Mouse (Mus musculus): Measurements from ENCODE around the gene Aipl1. TPM values are rescaled to one million over a fixed set of nuclear protein-coding genes. Genes with fewer than 3 reads are reported as not detected.

Gene Aipl1
- polyA plus RNA-seq (2012; ENCODE audit: insufficient read depth, low replicate concordance) = 0.23 TPM in 1 of 2 replicates, not detected in the other

DNA sequence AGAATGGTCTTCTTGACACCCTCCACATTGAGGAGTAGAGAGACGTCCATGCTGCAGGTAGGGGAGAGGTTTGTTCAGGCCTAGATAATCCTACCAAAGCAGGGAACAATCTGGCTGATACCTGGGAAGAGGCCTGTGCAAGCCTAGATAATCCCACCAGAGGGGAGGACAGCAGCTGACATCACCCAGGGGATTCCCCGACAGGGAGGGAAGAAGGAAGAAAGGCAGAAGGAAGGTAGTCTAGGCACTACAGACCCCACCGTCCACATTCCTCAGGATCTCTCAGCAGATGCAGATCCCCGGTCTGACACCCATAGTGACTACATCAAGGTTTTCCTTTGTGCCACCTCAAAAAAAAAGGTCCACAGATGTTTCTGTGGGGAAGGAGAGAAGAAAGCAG is at the start of gene Aipl1:
TSS of gene Aipl1 (minus strand) at position 101 of the 400 bp plus-strand sequence.
- Histone ChIP-seq H3K4me3 (replicated peaks) (peak within 1 kb of the TSS; percentile 33), H3K9me3 (no peaks in the 10 kb centered on the region), H3K36me3 (replicated peaks; ENCODE audit: low read length) (no peaks in the 10 kb centered on the region), H3K27me3 (replicated peaks) (peaks cover 31% of the 10 kb centered on the region), H3K4me1 (peaks cover 34% of the 10 kb centered on the region)
- TF ChIP-seq FLI1 (IDR thresholded peaks at IDR 0.05; ENCODE audit: low read length) = no peak
- TF ChIP-seq GATA1 (IDR thresholded peaks at IDR 0.05; ENCODE audit: borderline replicate concordance, low read length) = no peak

DNA sequence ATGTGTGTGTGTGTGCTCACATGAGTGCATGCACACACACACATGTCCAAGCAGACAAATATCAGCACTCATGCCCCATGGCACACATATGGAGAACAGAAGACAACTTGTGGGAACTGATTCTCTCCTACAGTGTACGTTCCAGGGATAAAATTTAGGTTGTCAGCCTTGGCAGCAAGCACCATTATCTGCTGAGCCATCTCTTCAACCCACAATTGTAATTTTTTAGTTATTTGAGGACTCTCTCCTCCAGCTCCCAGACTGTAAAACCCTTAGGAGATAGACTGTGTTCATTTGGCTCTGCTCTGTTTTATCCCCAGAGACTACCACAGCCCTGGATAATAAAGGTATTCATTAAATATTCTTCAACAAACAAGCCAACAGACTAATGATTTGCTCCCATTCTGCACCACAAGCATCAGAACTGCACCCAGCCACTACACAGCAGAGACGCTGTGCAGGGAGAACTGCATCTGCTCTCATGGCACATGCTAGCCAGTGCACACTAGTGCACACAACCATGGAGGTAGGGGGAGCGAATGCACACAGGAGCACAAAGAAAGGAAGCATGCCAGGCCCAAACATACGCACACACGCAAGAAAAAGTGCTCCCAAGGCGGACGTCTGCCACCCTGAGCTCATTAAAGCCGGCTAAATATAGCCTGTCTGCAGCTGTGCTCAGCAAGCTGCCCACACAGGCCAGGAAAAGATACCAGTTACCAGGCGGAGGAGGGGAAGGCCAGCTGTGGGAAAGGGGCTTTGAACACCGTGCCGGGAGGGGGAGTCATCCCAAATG is 49.1 kb upstream of the Aipl1 start:
- Histone ChIP-seq H3K4me3 (replicated peaks) (peak overlapping the region; percentile 38), H3K27me3 (replicated peaks) (peaks cover 57% of the 10 kb centered on the region), H3K9me3 (no peaks in the 10 kb centered on the region), H3K4me1 (peaks cover 7% of the 10 kb centered on the region), H3K36me3 (replicated peaks; ENCODE audit: low read length) (no peaks in the 10 kb centered on the region)
- TF ChIP-seq FLI1 (IDR thresholded peaks at IDR 0.05; ENCODE audit: low read length) = no peak
- TF ChIP-seq GATA1 (IDR thresholded peaks at IDR 0.05; ENCODE audit: borderline replicate concordance, low read length) = no peak

- Histone ChIP-seq H3K27me3 (replicated peaks) (peaks cover 61% of the 10 kb centered on the region), H3K4me1 (peaks cover 7% of the 10 kb centered on the region), H3K4me3 (replicated peaks) (no peak overlapping the region), H3K9me3 (no peaks in the 10 kb centered on the region), H3K36me3 (replicated peaks; ENCODE audit: low read length) (no peaks in the 10 kb centered on the region)
- no peak for TF ChIP-seq FLI1 (IDR thresholded peaks at IDR 0.05; ENCODE audit: low read length)
- TF ChIP-seq GATA1 (IDR thresholded peaks at IDR 0.05; ENCODE audit: borderline replicate concordance, low read length) = no peak
Measured at GRCm38 (mm10) chr11:72084337-72084736, 47.0 kb upstream of the Aipl1 start.

DNA sequence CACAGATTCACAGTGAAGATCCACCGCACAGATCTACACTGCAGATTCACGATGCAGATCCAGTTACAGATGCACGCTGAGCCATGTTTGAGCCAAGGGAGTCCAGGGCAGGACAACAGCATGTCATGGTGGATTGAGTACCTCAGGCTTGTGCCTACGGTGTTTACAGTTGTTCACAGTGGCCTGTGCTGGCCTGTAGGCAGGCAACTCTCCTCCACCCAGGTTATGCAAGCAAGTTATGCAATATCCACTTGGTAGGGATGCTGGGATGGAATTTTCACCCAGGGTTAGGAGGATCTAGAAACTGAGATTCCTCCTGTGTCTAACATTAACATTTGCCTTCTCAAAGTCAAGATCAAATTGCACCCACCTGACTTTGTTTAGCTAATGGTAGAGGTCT is 45.3 kb upstream of the Aipl1 start:
- no peak overlapping the region for H3K4me3 ChIP-seq (replicated peaks)
- peaks cover 58% of the 10 kb centered on the region for H3K27me3 ChIP-seq (replicated peaks)
- H3K4me1 ChIP-seq = peaks cover 7% of the 10 kb centered on the region
- no peaks in the 10 kb centered on the region for H3K36me3 ChIP-seq (replicated peaks; ENCODE audit: low read length)
- no peak for TF ChIP-seq FLI1 (IDR thresholded peaks at IDR 0.05; ENCODE audit: low read length)
- H3K9me3 ChIP-seq = no peaks in the 10 kb centered on the region

DNA sequence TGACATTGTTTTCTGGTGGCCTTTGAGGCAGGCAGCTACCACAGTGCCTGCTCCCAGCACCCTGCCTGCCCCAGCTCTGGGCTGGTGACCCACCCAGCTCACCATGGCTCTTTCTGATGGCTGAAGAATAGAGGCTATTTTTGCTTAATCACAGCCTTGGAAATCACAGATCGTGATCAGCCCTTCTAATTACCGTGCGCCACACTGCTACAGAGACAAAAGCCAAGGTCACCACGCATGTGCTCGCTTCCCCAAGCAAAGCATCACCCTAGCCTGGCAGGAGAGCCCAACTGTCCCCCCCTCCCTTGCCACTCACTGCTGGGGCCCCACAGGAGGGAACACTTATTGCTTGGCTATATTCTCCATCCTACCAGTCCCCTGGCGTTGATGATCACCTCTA is 43.2 kb upstream of the Aipl1 start:
- TF ChIP-seq FLI1 (IDR thresholded peaks at IDR 0.05; ENCODE audit: low read length) (no peak), GATA1 (IDR thresholded peaks at IDR 0.05; ENCODE audit: borderline replicate concordance, low read length) (no peak)
- H3K4me3 ChIP-seq (replicated peaks) = no peak overlapping the region
- H3K4me1 ChIP-seq = no peaks in the 10 kb centered on the region
- H3K9me3 ChIP-seq = no peaks in the 10 kb centered on the region
- peaks cover 50% of the 10 kb centered on the region for H3K27me3 ChIP-seq (replicated peaks)
- H3K36me3 ChIP-seq (replicated peaks; ENCODE audit: low read length) = no peaks in the 10 kb centered on the region

DNA sequence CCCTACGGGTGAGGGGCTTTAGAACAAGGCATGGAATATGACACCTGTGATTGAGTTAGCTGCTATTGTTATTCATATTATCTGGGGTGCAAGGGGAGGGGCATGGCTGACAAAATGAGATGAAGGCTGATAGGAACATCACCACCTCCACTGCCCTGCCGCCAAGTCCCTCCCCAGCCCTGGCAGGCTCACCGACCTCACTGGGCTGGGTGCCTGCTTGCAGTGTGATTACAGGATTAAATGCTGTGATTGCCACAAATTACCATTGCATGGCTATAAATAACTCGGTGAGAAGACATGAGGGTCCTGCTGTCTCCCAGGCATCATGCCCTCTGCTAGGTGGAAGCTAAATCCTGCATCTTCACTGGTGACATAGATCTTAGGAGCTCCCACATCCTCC is 41.3 kb upstream of the Aipl1 start:
- Histone ChIP-seq H3K9me3 (no peaks in the 10 kb centered on the region), H3K4me1 (no peaks in the 10 kb centered on the region), H3K27me3 (replicated peaks) (peaks cover 57% of the 10 kb centered on the region), H3K36me3 (replicated peaks; ENCODE audit: low read length) (no peaks in the 10 kb centered on the region), H3K4me3 (replicated peaks) (no peak overlapping the region)
- TF ChIP-seq GATA1 (IDR thresholded peaks at IDR 0.05; ENCODE audit: borderline replicate concordance, low read length) (no peak), FLI1 (IDR thresholded peaks at IDR 0.05; ENCODE audit: low read length) (no peak)

DNA sequence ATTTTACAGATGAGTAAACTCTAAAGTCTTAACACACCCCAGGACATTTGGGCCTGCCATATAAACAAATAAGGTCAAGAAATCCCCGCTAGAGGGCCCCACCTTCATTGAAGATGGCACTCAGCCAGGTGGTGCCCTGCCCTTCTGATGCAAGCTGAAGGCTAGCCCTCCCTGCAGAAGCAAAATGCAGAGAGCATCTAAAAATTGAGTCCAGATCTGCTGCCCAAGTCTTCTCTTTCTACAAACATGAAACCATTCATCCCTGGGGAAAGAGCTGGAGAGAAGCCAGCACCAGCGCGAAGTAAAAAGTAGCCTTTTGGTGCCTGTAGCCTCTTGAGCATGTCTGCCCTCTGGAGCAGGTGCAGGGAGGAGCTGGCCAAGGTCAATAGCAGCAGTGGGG is 40.7 kb upstream of the Aipl1 start:
- no peaks in the 10 kb centered on the region for H3K9me3 ChIP-seq
- no peaks in the 10 kb centered on the region for H3K4me1 ChIP-seq
- peaks cover 60% of the 10 kb centered on the region for H3K27me3 ChIP-seq (replicated peaks)
- no peaks in the 10 kb centered on the region for H3K36me3 ChIP-seq (replicated peaks; ENCODE audit: low read length)
- TF ChIP-seq GATA1 (IDR thresholded peaks at IDR 0.05; ENCODE audit: borderline replicate concordance, low read length) (no peak), FLI1 (IDR thresholded peaks at IDR 0.05; ENCODE audit: low read length) (no peak)
- no peak overlapping the region for H3K4me3 ChIP-seq (replicated peaks)

DNA sequence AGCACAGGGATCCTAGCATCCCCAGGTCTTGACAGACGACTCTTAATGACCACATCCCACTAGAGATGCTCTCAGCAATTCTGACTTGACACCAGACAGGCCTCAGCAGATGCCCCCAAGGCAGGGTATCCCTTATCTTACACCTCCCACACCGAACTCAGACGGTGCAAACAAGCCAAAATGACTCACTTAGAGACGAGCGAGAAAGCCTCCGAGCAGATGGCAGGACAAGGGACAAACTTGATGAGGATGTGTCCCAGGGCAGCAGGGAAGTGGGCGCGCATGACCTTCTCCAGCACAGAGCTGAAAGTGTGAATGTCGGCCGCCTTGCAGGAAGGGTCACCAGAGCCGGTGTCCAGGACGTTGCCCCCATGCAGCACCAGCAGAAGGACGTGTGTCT is 36.9 kb upstream of the Aipl1 start:
- peaks cover 70% of the 10 kb centered on the region for H3K27me3 ChIP-seq (replicated peaks)

GRCm38 (mm10) chr11:72072331-72072905 is 35.1 kb upstream of the Aipl1 start:
- TF ChIP-seq FLI1 (IDR thresholded peaks at IDR 0.05; ENCODE audit: low read length) (no peak), GATA1 (IDR thresholded peaks at IDR 0.05; ENCODE audit: borderline replicate concordance, low read length) (no peak)
- Histone ChIP-seq H3K36me3 (replicated peaks; ENCODE audit: low read length) (no peaks in the 10 kb centered on the region), H3K9me3 (no peaks in the 10 kb centered on the region), H3K27me3 (replicated peaks) (peaks cover 70% of the 10 kb centered on the region), H3K4me3 (replicated peaks) (no peak overlapping the region), H3K4me1 (peaks cover 7% of the 10 kb centered on the region; the same call in 1 of the 2 replicates)

More for the DNA sequence above, 36.9 kb upstream of the Aipl1 start:
- Histone ChIP-seq H3K4me3 (replicated peaks) (peak overlapping the region; percentile 16), H3K9me3 (no peaks in the 10 kb centered on the region), H3K36me3 (replicated peaks; ENCODE audit: low read length) (no peaks in the 10 kb centered on the region), H3K4me1 (peaks cover 7% of the 10 kb centered on the region; the same call in 1 of the 2 replicates)
- no peak for TF ChIP-seq FLI1 (IDR thresholded peaks at IDR 0.05; ENCODE audit: low read length)

DNA sequence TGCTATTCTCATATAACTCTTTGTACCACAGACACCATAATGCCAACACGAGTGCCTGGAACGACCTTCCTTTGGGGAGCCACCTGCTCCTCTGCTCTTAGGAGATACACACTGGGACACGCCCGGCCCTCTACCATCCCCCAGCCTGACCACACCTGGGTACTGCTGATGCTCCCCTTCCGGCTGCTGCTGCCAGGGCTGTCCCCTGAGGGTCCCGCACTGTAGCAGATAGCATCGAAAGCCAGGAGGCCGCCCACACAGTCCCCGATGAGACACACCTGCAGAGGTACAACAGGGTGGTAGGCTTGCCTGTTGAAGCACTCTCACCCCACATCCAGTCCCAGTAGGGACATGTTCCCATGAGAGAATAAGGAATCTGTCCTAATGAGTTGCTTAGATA is 33.4 kb upstream of the Aipl1 start:
- H3K4me3 ChIP-seq (replicated peaks) = no peak overlapping the region
- H3K27me3 ChIP-seq (replicated peaks) = peaks cover 79% of the 10 kb centered on the region
- no peaks in the 10 kb centered on the region for H3K9me3 ChIP-seq
- peaks cover 7% of the 10 kb centered on the region; the same call in 1 of the 2 replicates for H3K4me1 ChIP-seq
- no peaks in the 10 kb centered on the region for H3K36me3 ChIP-seq (replicated peaks; ENCODE audit: low read length)
- TF ChIP-seq GATA1 (IDR thresholded peaks at IDR 0.05; ENCODE audit: borderline replicate concordance, low read length) (no peak), FLI1 (IDR thresholded peaks at IDR 0.05; ENCODE audit: low read length) (no peak)

All from megakaryocyte, embryonic 14.5 days (primary cell).